Mouse (Mus musculus): Measurements from ENCODE around the gene Zfp607a. TPM values are rescaled to one million over a fixed set of nuclear protein-coding genes. Genes with fewer than 3 reads are reported as not detected.

The Zfp607a gene
- polyA plus RNA-seq, 1 experiment from 2014 or later: 3.9 TPM

Other genes with a start within 250 kb of the Zfp607a start
- gene Ttc9b, start 203.6 kb upstream of the Zfp607a start, polyA plus RNA-seq (2015; fragmentation: Nextera tagmentation; extraction: Ambion mirVana): 0.11 and 0.41 TPM in 2 replicates
- 4.6 and 7.1 TPM in 2 replicates for gene Map3k10, start 182.9 kb upstream of the Zfp607a start, polyA plus RNA-seq (2015; fragmentation: Nextera tagmentation; extraction: Ambion mirVana)
- gene Zfp607b, start 168.2 kb upstream of the Zfp607a start, polyA plus RNA-seq (2015; fragmentation: Nextera tagmentation; extraction: Ambion mirVana): 4.0 and 5.4 TPM in 2 replicates
- 36.8 and 45.6 TPM in 2 replicates for gene Zfp60, start 126.1 kb upstream of the Zfp607a start, polyA plus RNA-seq (2015; fragmentation: Nextera tagmentation; extraction: Ambion mirVana)
- gene Zfp626, start 50.3 kb upstream of the Zfp607a start, polyA plus RNA-seq (2015; fragmentation: Nextera tagmentation; extraction: Ambion mirVana): 1.8 and 2.5 TPM in 2 replicates
- gene Zfp59, start 18.9 kb upstream of the Zfp607a start, polyA plus RNA-seq (2015; fragmentation: Nextera tagmentation; extraction: Ambion mirVana): 9.1 and 9.6 TPM in 2 replicates
- gene Zfp974, start 71.9 kb downstream of the Zfp607a start, polyA plus RNA-seq (2015; fragmentation: Nextera tagmentation; extraction: Ambion mirVana): 10.6 and 11.9 TPM in 2 replicates
- 19.0 and 22.7 TPM in 2 replicates for gene Zfp780b, start 121.6 kb downstream of the Zfp607a start, polyA plus RNA-seq (2015; fragmentation: Nextera tagmentation; extraction: Ambion mirVana)
- gene Zfp850, start 156.6 kb downstream of the Zfp607a start, polyA plus RNA-seq (2015; fragmentation: Nextera tagmentation; extraction: Ambion mirVana): 6.0 and 6.6 TPM in 2 replicates
- gene Psmc4, start 192.6 kb downstream of the Zfp607a start, polyA plus RNA-seq (2015; fragmentation: Nextera tagmentation; extraction: Ambion mirVana): 319 and 330 TPM in 2 replicates
- 0.42 and 0.69 TPM in 2 replicates for gene Fcgbp, start 213.7 kb downstream of the Zfp607a start, polyA plus RNA-seq (2015; fragmentation: Nextera tagmentation; extraction: Ambion mirVana)